Mouse (Mus musculus) B cell, adult 67 days (primary cell): ENCODE results near the gene Ankrd24. TPM values are rescaled to one million over a fixed set of nuclear protein-coding genes. Genes with fewer than 3 reads are reported as not detected.

Source experiments
- total RNA-seq, 2 experiments: library from RNA; stranded (reverse); gene quantifications; 4 replicates each; pipeline ENCODE4 v1.2.4; 2023

Ankrd24 gene
- 1 to 10 TPM; 2.7 to 3.8 TPM for total RNA-seq

DNA sequence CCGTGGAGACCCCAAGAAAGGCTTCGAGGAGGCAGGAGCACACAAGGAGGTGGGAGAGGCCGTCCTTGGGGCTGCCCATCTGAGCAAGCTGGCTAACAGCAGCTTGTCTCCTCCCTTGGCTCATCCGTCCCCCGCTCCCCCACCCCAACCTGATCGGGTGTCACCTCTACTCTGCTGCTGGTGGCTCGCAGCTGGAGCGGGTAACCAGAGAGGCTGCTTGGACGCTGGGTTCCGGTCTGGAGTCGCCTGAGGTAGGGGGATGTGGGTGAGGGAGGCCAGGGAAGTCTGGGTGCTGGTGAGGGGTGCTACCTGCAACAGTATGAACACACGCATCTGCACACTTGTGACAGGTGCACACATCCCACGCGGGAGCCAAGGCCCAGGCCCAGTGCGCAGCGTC, at the start of gene Ankrd24:
Ankrd24 (plus strand) TSS at position 151 of the 400 bp plus-strand sequence.

DNA sequence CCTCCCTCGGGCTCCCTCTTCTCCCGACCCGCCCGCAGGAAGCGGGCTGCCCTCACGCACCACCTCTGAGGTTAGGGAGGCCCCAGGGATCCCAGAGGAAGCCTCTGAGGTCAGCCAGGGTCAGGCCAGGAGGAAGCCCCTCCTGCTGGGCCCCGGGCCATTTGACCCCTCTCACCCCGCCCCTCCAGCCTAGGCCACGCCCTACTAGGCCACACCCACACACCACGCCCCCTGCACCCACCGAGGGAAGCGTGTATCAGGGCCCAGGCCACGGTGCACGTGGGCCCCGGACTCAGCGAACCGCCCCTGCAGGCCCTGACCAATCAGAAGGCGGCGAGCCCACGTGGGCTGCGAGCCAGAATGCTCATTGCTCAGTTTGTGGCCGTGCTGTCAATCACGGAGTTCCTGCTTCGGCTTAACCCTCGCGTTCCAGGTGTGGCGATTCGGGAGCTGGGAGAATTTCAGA, 27.6 kb upstream of the Ankrd24 start, which contains the start of gene Tle6:
Tle6 (minus strand) TSS at position 336 of the 466 bp plus-strand sequence.

DNA sequence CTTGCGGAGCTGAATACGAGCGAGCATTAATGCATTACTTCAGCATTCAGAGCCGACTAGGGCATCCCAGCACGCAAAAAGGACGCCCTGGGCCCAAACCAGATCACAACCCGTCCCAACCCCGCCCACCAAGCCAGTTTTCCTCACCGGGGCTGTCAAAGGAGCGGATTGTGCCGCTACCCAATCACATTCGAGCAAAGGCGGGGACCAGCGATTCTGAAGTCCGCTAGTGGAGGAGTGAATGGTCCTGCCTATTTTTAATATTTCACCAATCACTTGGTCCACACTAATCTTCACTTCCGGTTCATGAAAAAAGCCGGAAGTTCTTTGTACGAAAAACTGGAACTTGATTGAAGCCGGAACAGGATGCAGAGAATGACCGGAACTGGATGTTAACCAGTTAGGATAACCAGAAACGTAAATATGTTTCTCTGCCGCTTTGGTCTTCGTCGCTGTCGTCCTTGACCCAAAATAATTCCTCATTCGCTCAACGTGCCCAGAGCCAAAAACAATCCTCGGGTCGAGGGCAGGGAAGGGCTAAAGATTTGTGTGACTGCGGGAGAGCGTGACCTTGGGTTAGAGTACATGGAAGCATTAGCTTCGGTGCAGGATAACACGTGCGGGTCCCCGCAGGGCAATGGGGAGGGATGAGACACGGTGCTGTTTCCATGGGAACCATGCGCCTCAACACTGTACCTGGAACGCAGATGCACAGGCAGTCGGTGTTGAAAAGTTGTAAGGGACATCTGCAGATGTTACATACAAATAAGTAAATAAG, 22.2 kb upstream of the Ankrd24 start, which contains the start of gene BC025920:
BC025920 (plus strand) TSS at position 297 of the 778 bp plus-strand sequence.

DNA sequence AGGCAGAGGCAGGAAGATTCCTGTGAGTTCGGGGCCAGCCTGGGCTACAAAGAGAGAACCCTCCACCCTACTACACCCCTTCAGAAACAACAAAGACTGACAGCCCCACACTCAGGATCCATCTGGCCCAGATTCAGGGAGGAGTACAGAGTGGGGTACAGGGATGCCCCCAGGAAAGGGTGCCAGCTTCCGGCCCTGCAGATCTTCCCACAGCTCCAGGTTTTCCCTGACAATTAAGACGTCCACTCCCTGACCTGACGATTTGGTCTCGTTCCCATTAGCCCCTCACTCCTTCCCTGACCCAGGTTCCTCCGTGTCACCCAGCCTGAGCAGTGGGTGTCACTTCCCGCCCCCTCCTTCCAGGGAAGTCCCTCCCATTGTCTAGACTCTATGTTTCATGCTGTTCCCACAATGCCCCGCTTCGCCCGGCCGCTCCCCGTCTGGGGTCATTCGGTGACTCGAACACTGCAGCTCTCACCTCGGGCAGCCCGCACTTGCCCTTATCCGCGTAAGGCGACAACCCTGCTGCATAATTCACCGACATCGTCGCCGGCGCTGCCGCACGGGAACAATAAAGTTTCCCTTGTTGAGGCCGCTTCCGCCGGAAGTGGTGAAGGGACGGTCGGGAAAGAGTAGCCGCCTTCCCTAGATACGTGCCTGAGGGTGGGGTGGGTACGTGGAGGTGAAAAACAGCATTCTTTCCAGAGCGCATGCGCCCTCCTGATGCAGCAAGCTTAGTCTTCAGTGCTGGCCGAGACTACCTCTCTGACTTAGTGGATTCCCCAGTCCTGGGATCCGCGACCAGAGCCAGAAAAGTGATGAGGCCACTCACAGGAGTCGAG, 1.1 kb upstream of the Ankrd24 start, which contains the start of gene Sirt6:
Sirt6 (minus strand) TSS at position 804 of the 842 bp plus-strand sequence.

DNA sequence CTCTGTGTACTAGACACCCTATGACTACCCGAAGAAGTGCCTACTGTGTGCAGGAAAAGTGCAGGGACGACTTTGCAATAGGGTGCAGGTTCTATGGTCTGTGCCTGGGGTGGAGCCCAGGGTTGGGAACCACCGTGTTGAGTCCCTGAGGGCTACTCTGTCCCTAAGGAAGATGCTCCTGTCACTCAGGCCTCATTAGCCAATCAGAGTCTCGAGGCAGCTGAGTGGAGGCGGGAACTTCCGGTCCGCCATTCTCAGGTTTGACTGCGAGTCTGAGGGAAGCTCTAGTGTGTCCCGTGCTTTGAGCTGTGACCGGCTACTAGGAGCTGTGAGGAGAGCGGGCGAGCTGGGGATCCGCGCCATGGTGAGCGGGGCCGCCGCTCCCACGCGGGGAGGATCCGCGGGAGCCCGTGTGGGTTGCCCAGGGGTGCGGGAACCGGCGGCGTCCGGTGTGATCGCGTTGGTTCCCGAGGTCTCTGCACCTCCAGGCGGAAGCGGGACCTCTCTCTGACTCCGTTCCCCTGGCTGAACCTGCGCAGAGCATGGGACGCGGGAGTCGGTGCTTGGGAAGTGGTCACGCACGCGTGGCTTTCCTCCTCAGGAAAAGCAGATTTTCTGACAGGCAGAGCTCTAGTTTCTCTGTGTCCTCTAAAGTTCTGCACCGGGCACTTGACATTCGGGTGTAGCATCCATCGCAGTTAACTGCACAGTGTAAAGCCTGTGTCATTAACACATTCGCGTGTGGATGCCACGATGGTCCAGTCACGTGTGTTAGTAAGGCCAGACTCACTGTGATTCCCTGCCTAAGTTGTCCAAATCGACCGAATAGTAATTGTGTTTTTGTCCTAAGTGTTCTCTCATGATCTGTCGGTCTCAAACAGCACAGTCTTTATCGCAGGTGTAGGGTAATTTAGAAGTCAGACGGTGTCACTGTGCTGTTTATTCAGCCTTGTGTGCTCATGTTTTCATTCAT, 20.7 kb downstream of the Ankrd24 start, which contains the start of gene Gm10778:
Gm10778 (plus strand) TSS at position 257 of the 973 bp plus-strand sequence.

Other genes starting within 250 kb of the Ankrd24 start
- gene Dohh, start 244.1 kb upstream of the Ankrd24 start, total RNA-seq, result 10 to 100 TPM; 36.0 to 37.0 TPM
- 1 to 10 TPM; 1.6 to 4.6 TPM for gene Gm48551, start 244.1 kb upstream of the Ankrd24 start, total RNA-seq
- gene Gm48552, start 239.5 kb upstream of the Ankrd24 start, total RNA-seq, result 1 to 10 TPM; 4.3 to 5.4 TPM
- gene Smim24, start 235.5 kb upstream of the Ankrd24 start, total RNA-seq, result 1 to 10 TPM; 5.8 to 9.2 TPM
- 10 to 100 TPM; 15.0 to 22.8 TPM for gene Nfic, start 172.9 kb upstream of the Ankrd24 start, total RNA-seq
- not detected for gene Celf5, start 145.8 kb upstream of the Ankrd24 start, total RNA-seq
- gene Ncln, start 132.1 kb upstream of the Ankrd24 start, total RNA-seq, result 100 to 1,000 TPM; 113 to 131 TPM
- 10 to 100 TPM; 78.0 to 83.2 TPM for gene S1pr4, start 128.4 kb upstream of the Ankrd24 start, total RNA-seq
- 1 to 10 TPM; 6.3 to 9.1 TPM for gene Gna15, start 104.3 kb upstream of the Ankrd24 start, total RNA-seq
- gene Gna11, start 83.3 kb upstream of the Ankrd24 start, total RNA-seq, result 10 to 100 TPM; 24.4 to 31.5 TPM
- gene Aes, start 69.1 kb upstream of the Ankrd24 start, total RNA-seq, result 100 to 1,000 TPM; 336 to 341 TPM
- 1 to 10 TPM; 3.7 to 4.7 TPM for gene Tle2, start 54.0 kb upstream of the Ankrd24 start, total RNA-seq
- gene Tle6, start 27.5 kb upstream of the Ankrd24 start, total RNA-seq, result under 1 TPM; 0.52 to 0.68 TPM
- gene BC025920, start 22.3 kb upstream of the Ankrd24 start, total RNA-seq, result 1 to 10 TPM; 3.2 to 4.3 TPM
- 10 to 100 TPM; 23.5 to 28.2 TPM for gene Sirt6, start 743 bp upstream of the Ankrd24 start, total RNA-seq
- 1 to 10 TPM; 4.0 to 4.5 TPM for gene Gm10778, start 20.5 kb downstream of the Ankrd24 start, total RNA-seq
- 10 to 100 TPM in 1 of 2 experiments, 1 to 10 TPM in 1; 8.6 to 17.8 TPM for gene Zfp433, start 76.3 kb downstream of the Ankrd24 start, total RNA-seq
- 1 to 10 TPM; 8.8 to 9.2 TPM for gene Gm3055, start 142.6 kb downstream of the Ankrd24 start, total RNA-seq
- gene Gm4767, start 183.6 kb downstream of the Ankrd24 start, total RNA-seq, result 1 to 10 TPM; 2.2 to 2.4 TPM
- 1 to 10 TPM; 5.7 to 5.8 TPM for gene Gm32687, start 235.4 kb downstream of the Ankrd24 start, total RNA-seq